Mouse (Mus musculus): ENCODE results near the gene Hoxb7. TPM values are rescaled to one million over a fixed set of nuclear protein-coding genes. Genes with fewer than 3 reads are reported as not detected.
A peak's percentile ranks its signal among the peaks of the same experiment; 100 is the strongest.

Hoxb7 gene
- total RNA-seq, 2 experiments from 2014 or later: not detected

GRCm38 (mm10) chr11:96281855-96282570 is 4.4 kb upstream of the Hoxb7 start, which contains the start of gene Hoxb8:
Hoxb8 (plus strand) TSS chr11:96281905.
- DNase-seq (ENCODE audit: low spot score in 2 of 2): no peak
- intact Hi-C loops (cut with DNase I): loop anchor here (10.0 kb wide), 1 partner anchor 733 kb away; the partner anchor contains the start of gene Sp6

- intact Hi-C loops (cut with DNase I): loop anchor here (10.0 kb wide), 1 partner anchor 732 kb away; the partner anchor contains the start of gene Sp6
- no peak for DNase-seq (ENCODE audit: low spot score in 2 of 2)
Observed at GRCm38 (mm10) chr11:96282795-96283430, 3.5 kb upstream of the Hoxb7 start.

GRCm38 (mm10) chr11:96284041-96284749 is 2.2 kb upstream of the Hoxb7 start:
- intact Hi-C loops (cut with DNase I): loop anchor here (10.0 kb wide), 1 partner anchor 731 kb away; the partner anchor contains the start of gene Sp6

GRCm38 (mm10) chr11:96284774-96285734 is 1.4 kb upstream of the Hoxb7 start:
- intact Hi-C loops (cut with DNase I): loop anchor here (10.0 kb wide), 1 partner anchor 730 kb away; the partner anchor contains the start of gene Sp6
- no peak for DNase-seq (ENCODE audit: low spot score in 2 of 2)

More at GRCm38 (mm10) chr11:96284041-96284749, 2.2 kb upstream of the Hoxb7 start:
- peak in 1 of 2 experiments; percentile 12 for DNase-seq (ENCODE audit: low spot score in 2 of 2)

- no peak for DNase-seq (ENCODE audit: low spot score in 2 of 2)
- intact Hi-C loops (cut with DNase I): loop anchor here (10.0 kb wide), 1 partner anchor 728 kb away; the partner anchor contains the start of gene Sp6
Observed at GRCm38 (mm10) chr11:96286739-96287385, 439 bp downstream of the Hoxb7 start.

GRCm38 (mm10) chr11:96287411-96287810 is 988 bp downstream of the Hoxb7 start:
- DNase-seq (ENCODE audit: low spot score in 2 of 2): no peak
- intact Hi-C loops (cut with DNase I): loop anchor here (10.0 kb wide), 1 partner anchor 727 kb away; the partner anchor contains the start of gene Sp6

- intact Hi-C loops (cut with DNase I): loop anchor here (10.0 kb wide), 1 partner anchor 726 kb away; the partner anchor contains the start of gene Sp6
- DNase-seq (ENCODE audit: low spot score in 2 of 2): no peak
Observed at GRCm38 (mm10) chr11:96288455-96289221, 2.2 kb downstream of the Hoxb7 start.

GRCm38 (mm10) chr11:96289293-96289692 is 2.9 kb downstream of the Hoxb7 start:
- intact Hi-C loops (cut with DNase I): loop anchor here (10.0 kb wide), 1 partner anchor 726 kb away; the partner anchor contains the start of gene Sp6
- no peak for DNase-seq (ENCODE audit: low spot score in 2 of 2)

- no peak for DNase-seq (ENCODE audit: low spot score in 2 of 2)
- intact Hi-C loops (cut with DNase I): loop anchor here (10.0 kb wide), 1 partner anchor 725 kb away; the partner anchor contains the start of gene Sp6
Observed at GRCm38 (mm10) chr11:96289837-96290236, 3.4 kb downstream of the Hoxb7 start.

GRCm38 (mm10) chr11:96290705-96291355 is 4.4 kb downstream of the Hoxb7 start:
- DNase-seq (ENCODE audit: low spot score in 2 of 2): no peak
- intact Hi-C loops (cut with DNase I): no loop called here

GRCm38 (mm10) chr11:96291681-96292564 is 5.5 kb downstream of the Hoxb7 start, which contains the start of gene Hoxb6:
Hoxb6 (plus strand) TSS chr11:96292476.
- intact Hi-C loops (cut with DNase I): no loop called here
- DNase-seq (ENCODE audit: low spot score in 2 of 2): no peak

GRCm38 (mm10) chr11:96292565-96293301 is 6.3 kb downstream of the Hoxb7 start:
- intact Hi-C loops (cut with DNase I): no loop called here
- DNase-seq (ENCODE audit: low spot score in 2 of 2): no peak

GRCm38 (mm10) chr11:96293302-96293921 is 7.0 kb downstream of the Hoxb7 start:
- DNase-seq (ENCODE audit: low spot score in 2 of 2): no peak
- intact Hi-C loops (cut with DNase I): no loop called here

- peak; percentile 26 to 56 for DNase-seq (ENCODE audit: low spot score in 2 of 2)
- intact Hi-C loops (cut with DNase I): loop anchor here (2.0 kb wide), 1 partner anchor 446 kb away; no protein-coding TSS in a partner anchor
Observed at GRCm38 (mm10) chr11:96294245-96295091, 8.0 kb downstream of the Hoxb7 start.

Data from left cerebral cortex, postnatal 14 days (tissue).